Mouse (Mus musculus): ENCODE measurements around the gene Mcoln2. TPM values are rescaled to one million over a fixed set of nuclear protein-coding genes. Genes with fewer than 3 reads are reported as not detected.

Mcoln2 gene
- polyA plus RNA-seq, 1 experiment from 2014 or later, result 9.2 TPM

- Histone ChIP-seq H3K27ac (replicated peaks) (no peak overlapping the region), H3K9me3 (replicated peaks) (no peaks in the 10 kb centered on the region), H3K4me3 (replicated peaks) (no peak overlapping the region), H3K4me2 (no peak overlapping the region), H3K36me3 (replicated peaks) (no peaks in the 10 kb centered on the region), H3K4me1 (replicated peaks) (no peaks in the 10 kb centered on the region), H3K9ac (no peak overlapping the region), H3K27me3 (0 out of 2 replicates have a peak, but pooled peaks cover 3% of the 10 kb centered on the region)
- WGBS (ENCODE audit: insufficient replicate concordance), result 50% methylated on average over 7 of the region's 7 CpGs
- ATAC-seq (ENCODE audit: insufficient read depth), result no peak
Measured at GRCm38 (mm10) chr3:146232708-146233107, 83.1 kb downstream of the Mcoln2 start.

GRCm38 (mm10) chr3:146233741-146234140 is 84.1 kb downstream of the Mcoln2 start:
- WGBS (ENCODE audit: insufficient replicate concordance), result 48% methylated on average over 4 of the region's 4 CpGs
- no peak overlapping the region for H3K27ac ChIP-seq (replicated peaks)
- H3K36me3 ChIP-seq (replicated peaks), result no peaks in the 10 kb centered on the region
- no peaks in the 10 kb centered on the region for H3K9me3 ChIP-seq (replicated peaks)
- no peaks in the 10 kb centered on the region for H3K4me1 ChIP-seq (replicated peaks)
- H3K4me2 ChIP-seq, result no peak overlapping the region
- H3K9ac ChIP-seq, result no peak overlapping the region
- no peak overlapping the region for H3K4me3 ChIP-seq (replicated peaks)
- ATAC-seq (ENCODE audit: insufficient read depth), result no peak
- no peaks in the 10 kb centered on the region for H3K27me3 ChIP-seq

GRCm38 (mm10) chr3:146234530-146234929 is 84.9 kb downstream of the Mcoln2 start:
- Histone ChIP-seq H3K27me3 (no peaks in the 10 kb centered on the region), H3K4me1 (replicated peaks) (no peaks in the 10 kb centered on the region), H3K9me3 (replicated peaks) (no peaks in the 10 kb centered on the region), H3K4me3 (replicated peaks) (no peak overlapping the region), H3K9ac (no peak overlapping the region), H3K36me3 (replicated peaks) (no peaks in the 10 kb centered on the region), H3K27ac (replicated peaks) (no peak overlapping the region), H3K4me2 (no peak overlapping the region)
- 48% methylated on average over 10 of the region's 10 CpGs for WGBS (ENCODE audit: insufficient replicate concordance)
- no peak for ATAC-seq (ENCODE audit: insufficient read depth)

GRCm38 (mm10) chr3:146236280-146236679 is 86.6 kb downstream of the Mcoln2 start:
- H3K4me1 ChIP-seq (replicated peaks), result no peaks in the 10 kb centered on the region
- no peak for ATAC-seq (ENCODE audit: insufficient read depth)
- H3K27me3 ChIP-seq, result no peaks in the 10 kb centered on the region
- no peak overlapping the region for H3K9ac ChIP-seq
- H3K9me3 ChIP-seq (replicated peaks), result no peaks in the 10 kb centered on the region
- no peak overlapping the region for H3K4me3 ChIP-seq (replicated peaks)
- H3K36me3 ChIP-seq (replicated peaks), result no peaks in the 10 kb centered on the region
- no peak overlapping the region for H3K4me2 ChIP-seq
- 53% methylated on average over 8 of the region's 8 CpGs for WGBS (ENCODE audit: insufficient replicate concordance)
- H3K27ac ChIP-seq (replicated peaks), result no peak overlapping the region

DNA sequence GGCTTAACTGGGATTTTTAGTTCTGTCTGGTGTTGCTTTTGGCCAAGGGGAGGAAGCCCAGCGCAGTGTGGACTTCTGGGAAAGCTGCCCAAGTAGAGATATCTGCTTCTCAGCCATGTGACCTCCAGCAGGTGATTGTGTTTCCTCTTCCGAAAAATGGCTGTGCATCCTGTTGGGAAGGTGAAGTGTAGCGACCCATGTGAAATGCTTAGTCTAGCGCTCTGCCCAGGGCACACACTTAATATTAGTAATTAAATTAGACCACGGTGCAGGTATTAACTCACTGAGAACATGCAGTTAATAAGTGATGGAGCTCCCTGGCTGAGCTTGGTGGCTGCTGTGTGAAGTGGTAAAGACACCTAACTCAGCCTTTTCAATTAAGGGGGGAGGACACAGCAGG is 88.0 kb downstream of the Mcoln2 start:
- no peak for ATAC-seq (ENCODE audit: insufficient read depth)
- no peaks in the 10 kb centered on the region for H3K36me3 ChIP-seq (replicated peaks)
- WGBS (ENCODE audit: insufficient replicate concordance), result 69% methylated on average over 5 of the region's 5 CpGs
- no peaks in the 10 kb centered on the region for H3K9me3 ChIP-seq (replicated peaks)
- H3K4me3 ChIP-seq (replicated peaks), result no peak overlapping the region
- no peak overlapping the region for H3K4me2 ChIP-seq
- H3K9ac ChIP-seq, result no peak overlapping the region
- H3K27me3 ChIP-seq, result no peaks in the 10 kb centered on the region
- H3K4me1 ChIP-seq (replicated peaks), result no peaks in the 10 kb centered on the region
- H3K27ac ChIP-seq (replicated peaks), result no peak overlapping the region

- WGBS (ENCODE audit: insufficient replicate concordance), result 21% methylated on average over 1 of the region's 1 CpGs
- no peak for ATAC-seq (ENCODE audit: insufficient read depth)
Measured at GRCm38 (mm10) chr3:146244630-146245029, 95.0 kb downstream of the Mcoln2 start.

More at GRCm38 (mm10) chr3:146244630-146245029, 95.0 kb downstream of the Mcoln2 start:
- no peak overlapping the region for H3K4me2 ChIP-seq
- no peak overlapping the region for H3K4me3 ChIP-seq (replicated peaks)
- H3K27ac ChIP-seq (replicated peaks), result no peak overlapping the region
- H3K4me1 ChIP-seq (replicated peaks), result no peaks in the 10 kb centered on the region
- H3K36me3 ChIP-seq (replicated peaks), result no peaks in the 10 kb centered on the region
- no peaks in the 10 kb centered on the region for H3K27me3 ChIP-seq
- no peaks in the 10 kb centered on the region for H3K9me3 ChIP-seq (replicated peaks)
- no peak overlapping the region for H3K9ac ChIP-seq

Other genes with a start within 250 kb of the Mcoln2 start
- gene Bcl10, start 227.0 kb upstream of the Mcoln2 start, polyA plus RNA-seq (2015; fragmentation: Nextera tagmentation; extraction: Ambion mirVana), result 18.3 and 18.6 TPM in 2 replicates
- gene 2410004B18Rik, start 211.8 kb upstream of the Mcoln2 start, polyA plus RNA-seq (2015; fragmentation: Nextera tagmentation; extraction: Ambion mirVana), result 14.0 and 14.6 TPM in 2 replicates
- gene Syde2, start 162.0 kb upstream of the Mcoln2 start, polyA plus RNA-seq (2015; fragmentation: Nextera tagmentation; extraction: Ambion mirVana), result 0.48 and 0.52 TPM in 2 replicates
- gene Wdr63, start 41.7 kb upstream of the Mcoln2 start, polyA plus RNA-seq (2015; fragmentation: Nextera tagmentation; extraction: Ambion mirVana), result not detected in 2 replicates
- gene Mcoln3, start 32.4 kb upstream of the Mcoln2 start, polyA plus RNA-seq (2015; fragmentation: Nextera tagmentation; extraction: Ambion mirVana), result 0.03 and 0.08 TPM in 2 replicates
- 0.03 TPM in 1 of 2 replicates, not detected in the other for gene Lpar3, start 71.1 kb downstream of the Mcoln2 start, polyA plus RNA-seq (2015; fragmentation: Nextera tagmentation; extraction: Ambion mirVana)